In genomic region chr19:58452941-58453551, GRCm38 (mm10) we compare ENCODE assay signal across 9 mouse cellular contexts. TPM values are rescaled to one million over a fixed set of nuclear protein-coding genes. Genes with fewer than 3 reads are reported as not detected.
DNase-seq lines count a peak whose midpoint lies in the region; ATAC-seq lines count a peak whose summit lies in the region.
"Had no signal": no experiment of that assay in that cellular context is flagged by ENCODE, and none has a peak within 500 bp of the region (broad histone marks: within the 10 kb centered on the region; RNA-seq: fewer than 3 reads in every experiment).

No protein-coding gene starts in this region.

- DNase-seq in lung, postnatal 36 days, result no peak
- DNase-seq in forebrain, embryonic 11.5 days (ENCODE audit: low spot score), result peak; percentile 61
- peak; percentile 46 to 56 for DNase-seq in heart, postnatal 10 days
- DNase-seq in limb, embryonic 11.5 days (ENCODE audit: low spot score), result peak; percentile 46
- DNase-seq in frontal cortex, postnatal 25 days (ENCODE audit: low spot score in 2 of 2), result no peak

- H3K36me3 ChIP-seq in lung, embryonic 15.5 days, result no peaks in the 10 kb centered on the region
- no peaks in the 10 kb centered on the region for H3K36me3 ChIP-seq in forebrain, embryonic 11.5 days (ENCODE audit: control insufficient read depth, insufficient read depth, low read length)
- H3K36me3 ChIP-seq in limb, embryonic 11.5 days (ENCODE audit: control insufficient read depth, insufficient read depth, low read length), result no peaks in the 10 kb centered on the region
- H3K36me3 ChIP-seq in neural tube, embryonic 12.5 days, result 0 out of 2 replicates have a peak, but pooled peaks cover 4% of the 10 kb centered on the region

- peaks cover 64% of the 10 kb centered on the region for H3K27me3 ChIP-seq in lung, embryonic 15.5 days
- H3K27me3 ChIP-seq in forebrain, embryonic 11.5 days (ENCODE audit: control insufficient read depth, insufficient read depth, low read length), result peaks cover 36% of the 10 kb centered on the region
- peaks cover 28% of the 10 kb centered on the region for H3K27me3 ChIP-seq in limb, embryonic 11.5 days (ENCODE audit: control insufficient read depth, insufficient read depth, low read length)
- no peaks in the 10 kb centered on the region for H3K27me3 ChIP-seq in neural tube, embryonic 12.5 days (replicated peaks)

- H3K9ac ChIP-seq in lung, embryonic 15.5 days, result peak overlapping the region; percentile 38; the same call in 1 of the 2 replicates
- peak overlapping the region; percentile 51 for H3K9ac ChIP-seq in forebrain, embryonic 11.5 days (ENCODE audit: low read length)
- no peak overlapping the region for H3K9ac ChIP-seq in limb, embryonic 11.5 days (ENCODE audit: low read length)
- peak overlapping the region; percentile 75 for H3K9ac ChIP-seq in neural tube, embryonic 12.5 days

- intact Hi-C loops in heart, postnatal 10 days (cut with DNase I), result no loop called here

- H3K9me3 ChIP-seq in lung, embryonic 15.5 days, result no peaks in the 10 kb centered on the region
- no peaks in the 10 kb centered on the region for H3K9me3 ChIP-seq in forebrain, embryonic 11.5 days (ENCODE audit: control insufficient read depth, low read length)
- no peaks in the 10 kb centered on the region for H3K9me3 ChIP-seq in limb, embryonic 11.5 days (ENCODE audit: control insufficient read depth, low read length)
- no peaks in the 10 kb centered on the region for H3K9me3 ChIP-seq in neural tube, embryonic 12.5 days

- H3K4me2 ChIP-seq in lung, embryonic 15.5 days, result peak overlapping the region; percentile 99
- H3K4me2 ChIP-seq in forebrain, embryonic 11.5 days (ENCODE audit: low read depth, low read length, severe bottlenecking), result peak overlapping the region; percentile 99
- H3K4me2 ChIP-seq in limb, embryonic 11.5 days (ENCODE audit: low read depth, severe bottlenecking), result peak overlapping the region; percentile 94; the same call in 1 of the 2 replicates
- H3K4me2 ChIP-seq in neural tube, embryonic 12.5 days (replicated peaks), result peak overlapping the region; percentile 92

- H3K4me1 ChIP-seq in lung, embryonic 15.5 days, result peaks cover 39% of the 10 kb centered on the region
- H3K4me1 ChIP-seq in forebrain, embryonic 11.5 days (replicated peaks; ENCODE audit: control insufficient read depth, insufficient read depth, low read length), result peaks cover 19% of the 10 kb centered on the region
- peaks cover 24% of the 10 kb centered on the region for H3K4me1 ChIP-seq in limb, embryonic 11.5 days (ENCODE audit: control insufficient read depth, insufficient read depth, low read length)
- H3K4me1 ChIP-seq in neural tube, embryonic 12.5 days, result peaks cover 57% of the 10 kb centered on the region

- peak overlapping the region; percentile 49 for H3K4me3 ChIP-seq in lung, embryonic 15.5 days
- peak overlapping the region; percentile 46 for H3K4me3 ChIP-seq in forebrain, embryonic 11.5 days (ENCODE audit: low read depth, low read length)
- peak overlapping the region; percentile 47 for H3K4me3 ChIP-seq in limb, embryonic 11.5 days (ENCODE audit: low read depth, low read length)
- peak overlapping the region; percentile 43 for H3K4me3 ChIP-seq in neural tube, embryonic 12.5 days

- WGBS in lung, embryonic 15.5 days, result 13% methylated on average over 20 of the region's 20 CpGs
- 1% methylated on average over 20 of the region's 20 CpGs for WGBS in forebrain, embryonic 11.5 days
- WGBS in limb, embryonic 11.5 days, result 4% methylated on average over 20 of the region's 20 CpGs
- 4% methylated on average over 20 of the region's 20 CpGs for WGBS in neural tube, embryonic 12.5 days

- no peak for ATAC-seq in lung, embryonic 15.5 days (ENCODE audit: borderline replicate concordance, extremely low read depth, low FRiP score, low TSS enrichment)
- ATAC-seq in forebrain, embryonic 11.5 days (replicated peaks; ENCODE audit: low FRiP score), result no peak
- ATAC-seq in limb, embryonic 11.5 days (ENCODE audit: insufficient number of reproducible peaks, low FRiP score, low TSS enrichment, low read depth), result no peak
- no peak for ATAC-seq in neural tube, embryonic 12.5 days (ENCODE audit: low FRiP score, low read depth)
- no peak for ATAC-seq in monocyte, adult 5-6 weeks (replicated peaks; ENCODE audit: insufficient number of reproducible peaks, low FRiP score, low TSS enrichment, poor library complexity, severe bottlenecking)

- no peak overlapping the region for H3K27ac ChIP-seq in lung, embryonic 15.5 days
- no peak overlapping the region for H3K27ac ChIP-seq in forebrain, embryonic 11.5 days (ENCODE audit: low read depth, low read length)
- H3K27ac ChIP-seq in limb, embryonic 11.5 days (replicated peaks; ENCODE audit: low read depth, low read length), result no peak overlapping the region
- H3K27ac ChIP-seq in neural tube, embryonic 12.5 days, result 0 out of 2 replicates have a peak overlapping the region, but pooled peaks have one; percentile 12

RNA-seq across cellular contexts. Expression of gene Gfra1, which starts 2.7 kb away (rescaled TPM):
- polyA plus RNA-seq in lung, embryonic 15.5 days (2015; fragmentation: Nextera tagmentation; extraction: Ambion mirVana), result 7.9 and 9.5 TPM in 2 replicates
- 9.6 and 10.0 TPM in 2 replicates for polyA plus RNA-seq in forebrain, embryonic 11.5 days (2014; fragmentation: Nextera tagmentation; extraction: Ambion mirVana)
- 1 to 10 TPM; 3.3 to 3.5 TPM for total RNA-seq in heart, postnatal 10 days (2021)
- 5.6 and 5.8 TPM in 2 replicates for polyA plus RNA-seq in limb, embryonic 11.5 days (2014; fragmentation: Nextera tagmentation; extraction: Ambion mirVana)
- polyA plus RNA-seq in neural tube, embryonic 12.5 days (2016; fragmentation: Nextera tagmentation; extraction: Ambion mirVana), result 62.1 and 76.4 TPM in 2 replicates
- total RNA-seq in monocyte, adult 5-6 weeks (2017), result 2.3 TPM in 1 of 3 replicates, not detected in the others

RNA-seq across cellular contexts. Expression of gene Ccdc172, which starts 58.7 kb away (rescaled TPM):
- not detected in 2 replicates for polyA plus RNA-seq in lung, embryonic 15.5 days (2015; fragmentation: Nextera tagmentation; extraction: Ambion mirVana)
- polyA plus RNA-seq in forebrain, embryonic 11.5 days (2014; fragmentation: Nextera tagmentation; extraction: Ambion mirVana), result not detected in 2 replicates
- not detected for total RNA-seq in heart, postnatal 10 days (2021)
- not detected in 2 replicates for polyA plus RNA-seq in limb, embryonic 11.5 days (2014; fragmentation: Nextera tagmentation; extraction: Ambion mirVana)
- polyA plus RNA-seq in neural tube, embryonic 12.5 days (2016; fragmentation: Nextera tagmentation; extraction: Ambion mirVana), result not detected in 2 replicates
- total RNA-seq in monocyte, adult 5-6 weeks (2017), result not detected in 3 replicates
- total RNA-seq: layer of hippocampus, adult 18-20 months had no signal

Comparison
In these comparisons a context has a peak if more than half of its experiments do, and no peak if none do; other contexts are left out.
1. DNase-seq: peak in forebrain, embryonic 11.5 days (single experiment), heart, postnatal 10 days (2 of 2) and limb, embryonic 11.5 days (single experiment); none in lung, postnatal 36 days (single experiment) and frontal cortex, postnatal 25 days (0 of 2).
2. Peak in every context shown above with its lines, with median percentiles within 50 percentile points of each other: H3K4me2 ChIP-seq and H3K4me3 ChIP-seq.